In genomic region chr11:116827534-116828165, GRCm38 (mm10) we compare ENCODE assay signal across 8 mouse cellular contexts. TPM values are rescaled to one million over a fixed set of nuclear protein-coding genes. Genes with fewer than 3 reads are reported as not detected.
DNase-seq lines count a peak whose midpoint lies in the region; ATAC-seq and TF ChIP-seq lines count a peak whose summit lies in the region.

TSS of gene Mxra7 (minus strand) at chr11:116828046.

- TF ChIP-seq POLR2A in bone marrow macrophage, adult 2 months (IDR thresholded peaks at IDR 0.05; ENCODE audit: borderline replicate concordance, low read depth, low read length), result no peak

- TF ChIP-seq CTCF in bone marrow macrophage, adult 2 months (IDR thresholded peaks at IDR 0.05; ENCODE audit: low read depth, low read length), result no peak

- peaks cover 4% of the 10 kb centered on the region for H3K4me1 ChIP-seq in bone marrow macrophage, adult 2 months (ENCODE audit: control insufficient read depth, insufficient read depth, low read length)
- peaks cover 15% of the 10 kb centered on the region for H3K4me1 ChIP-seq in forebrain, embryonic 11.5 days (replicated peaks; ENCODE audit: control insufficient read depth, insufficient read depth, low read length)
- H3K4me1 ChIP-seq in lung, embryonic 16.5 days (replicated peaks; ENCODE audit: control insufficient read depth, insufficient read depth, low read length), result peaks cover 19% of the 10 kb centered on the region

- no peaks in the 10 kb centered on the region for H3K9me3 ChIP-seq in forebrain, embryonic 11.5 days (ENCODE audit: control insufficient read depth, low read length)
- H3K9me3 ChIP-seq in lung, embryonic 16.5 days (ENCODE audit: control insufficient read depth, low read length), result no peaks in the 10 kb centered on the region

- peak within 1 kb of the TSS; percentile 89 for H3K9ac ChIP-seq in forebrain, embryonic 11.5 days (ENCODE audit: low read length)
- peak within 1 kb of the TSS; percentile 87 for H3K9ac ChIP-seq in lung, embryonic 16.5 days (ENCODE audit: low read length)

- ATAC-seq in forebrain, embryonic 11.5 days (replicated peaks; ENCODE audit: low FRiP score), result peak; percentile 47
- ATAC-seq in lung, embryonic 16.5 days (ENCODE audit: low read depth), result peak; percentile 85

- no peaks in the 10 kb centered on the region for H3K27me3 ChIP-seq in forebrain, embryonic 11.5 days (ENCODE audit: control insufficient read depth, insufficient read depth, low read length)
- no peaks in the 10 kb centered on the region for H3K27me3 ChIP-seq in lung, embryonic 16.5 days (ENCODE audit: control insufficient read depth, insufficient read depth, low read depth, low read length)

- H3K27ac ChIP-seq in bone marrow macrophage, adult 2 months (ENCODE audit: insufficient read depth, low read depth, low read length), result no peak within 1 kb of the TSS
- H3K27ac ChIP-seq in forebrain, embryonic 11.5 days (ENCODE audit: low read depth, low read length), result peak within 1 kb of the TSS; percentile 33; the same call in 1 of the 2 replicates
- peak within 1 kb of the TSS; percentile 80 for H3K27ac ChIP-seq in lung, embryonic 16.5 days (ENCODE audit: low read length)

- H3K4me2 ChIP-seq in forebrain, embryonic 11.5 days (ENCODE audit: low read depth, low read length, severe bottlenecking), result peak within 1 kb of the TSS; percentile 96
- H3K4me2 ChIP-seq in lung, embryonic 16.5 days (ENCODE audit: low read depth, low read length), result peak within 1 kb of the TSS; percentile 91

- intact Hi-C loops in heart, postnatal 10 days (cut with DNase I), result loop anchor here (2.0 kb wide), 1 partner anchor 15 kb away; the partner anchor contains the start of genes Jmjd6 and Mettl23

- no peaks in the 10 kb centered on the region for H3K36me3 ChIP-seq in forebrain, embryonic 11.5 days (ENCODE audit: control insufficient read depth, insufficient read depth, low read length)
- no peaks in the 10 kb centered on the region for H3K36me3 ChIP-seq in lung, embryonic 16.5 days (ENCODE audit: control insufficient read depth, insufficient read depth, low read length)

- H3K4me3 ChIP-seq in bone marrow macrophage, adult 2 months (ENCODE audit: insufficient read depth, low read length), result peak within 1 kb of the TSS; percentile 46
- H3K4me3 ChIP-seq in forebrain, embryonic 11.5 days (ENCODE audit: low read depth, low read length), result peak within 1 kb of the TSS; percentile 64
- H3K4me3 ChIP-seq in lung, embryonic 16.5 days (ENCODE audit: low read length), result peak within 1 kb of the TSS; percentile 75

- peak; percentile 65 for DNase-seq in ES-CJ7 (ENCODE audit: low read depth, low spot score)
- peak; percentile 90 for DNase-seq in forebrain, embryonic 11.5 days (ENCODE audit: low spot score)
- DNase-seq in heart, postnatal 10 days, result peak; percentile 89 to 91
- DNase-seq in kidney, postnatal 4 days, result peak; percentile 91 to 93
- DNase-seq in ovary, postnatal 10 days (ENCODE audit: low spot score), result peak; percentile 69
- DNase-seq in urinary bladder, postnatal 25 days (ENCODE audit: low spot score), result peak; percentile 86

- under 1% methylated on average over 68 of the region's 71 CpGs for WGBS in forebrain, embryonic 11.5 days
- WGBS in lung, embryonic 16.5 days, result under 1% methylated on average over 53 of the region's 71 CpGs

RNA-seq across cellular contexts. Expression of gene Mxra7, which starts in this region (rescaled TPM):
- 0.72 and 1.2 TPM in 2 replicates for polyA plus RNA-seq in bone marrow macrophage, adult 2 months (2012; ENCODE audit: insufficient read depth, insufficient read length, missing spikeins)
- 16.8 and 19.6 TPM in 2 replicates for polyA plus RNA-seq in forebrain, embryonic 11.5 days (2014; fragmentation: Nextera tagmentation; extraction: Ambion mirVana)
- total RNA-seq in heart, postnatal 10 days (2021), result 10 to 100 TPM; 43.3 to 48.7 TPM
- 14.2 and 15.3 TPM in 2 replicates for polyA plus RNA-seq in lung, embryonic 16.5 days (2015; fragmentation: Nextera tagmentation; extraction: Ambion mirVana)
